ENCODE assay signal across 10 mouse cellular contexts in the genomic region with DNA sequence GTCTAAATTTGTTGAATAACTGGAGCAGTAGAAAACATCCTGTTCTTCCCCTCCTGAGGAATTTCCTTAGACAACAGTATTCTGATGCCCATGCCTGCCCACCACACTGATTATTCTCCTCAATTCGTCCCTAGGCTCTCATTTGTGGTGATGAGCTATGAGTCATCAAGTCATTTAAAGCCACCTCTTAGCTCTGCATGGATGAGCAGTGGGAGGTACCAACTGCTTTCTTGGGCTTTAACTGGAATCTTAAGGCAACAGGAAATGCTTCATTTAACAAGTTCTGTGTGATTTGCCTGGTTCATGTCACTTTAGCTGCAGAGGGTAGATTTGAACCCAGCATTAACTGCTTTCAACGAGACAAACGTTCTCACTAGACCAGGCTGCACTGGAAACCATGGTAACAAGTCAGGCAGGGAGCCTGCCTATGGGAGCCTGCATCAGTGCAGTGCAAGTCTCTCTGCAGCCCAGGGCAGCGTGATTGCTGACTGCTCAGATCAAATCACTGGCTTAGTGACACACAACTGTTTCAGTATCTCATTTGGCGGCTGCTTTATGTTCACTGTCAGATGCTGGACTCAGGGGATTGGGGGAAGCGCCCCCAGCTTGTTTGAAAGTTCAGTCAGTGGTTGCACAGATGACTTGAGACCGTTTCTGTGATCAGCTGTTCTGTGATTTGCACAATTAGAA.
A peak's percentile ranks its signal among the peaks of the same experiment; 100 is the strongest.
DNase-seq lines count a peak whose midpoint lies in the region; ATAC-seq and TF ChIP-seq lines count a peak whose summit lies in the region.
"Had no signal": no experiment of that assay in that cellular context is flagged by ENCODE, and none has a peak within 500 bp of the region (broad histone marks: within the 10 kb centered on the region; RNA-seq: fewer than 3 reads in every experiment).

No protein-coding gene starts in this region.

- 21% methylated on average over 7 of the region's 7 CpGs for WGBS in lung, postnatal 0 days
- 12% methylated on average over 7 of the region's 7 CpGs for WGBS in forebrain, embryonic 10.5 days
- WGBS in limb, embryonic 14.5 days = 10% methylated on average over 7 of the region's 7 CpGs

- H3K27ac ChIP-seq in lung, postnatal 0 days (ENCODE audit: low read length) = no peak overlapping the region
- H3K27ac ChIP-seq in forebrain, embryonic 10.5 days = 0 out of 2 replicates have a peak overlapping the region, but pooled peaks have one; percentile 21
- H3K27ac ChIP-seq in limb, embryonic 14.5 days (replicated peaks; ENCODE audit: low read depth, low read length) = no peak overlapping the region

- no peak for TF ChIP-seq EP300 in lung, postnatal 0 days (IDR thresholded peaks at IDR 0.05)

- no peaks in the 10 kb centered on the region for H3K9me3 ChIP-seq in lung, postnatal 0 days (ENCODE audit: low read length)
- 0 out of 2 replicates have a peak, but pooled peaks cover 3% of the 10 kb centered on the region for H3K9me3 ChIP-seq in forebrain, embryonic 10.5 days
- no peaks in the 10 kb centered on the region for H3K9me3 ChIP-seq in limb, embryonic 14.5 days (ENCODE audit: control insufficient read depth, low read length)

- no peaks in the 10 kb centered on the region for H3K27me3 ChIP-seq in lung, postnatal 0 days (replicated peaks; ENCODE audit: insufficient read depth, low read length)
- H3K27me3 ChIP-seq in forebrain, embryonic 10.5 days (ENCODE audit: poor library complexity, severe bottlenecking) = peaks cover 36% of the 10 kb centered on the region
- H3K27me3 ChIP-seq in limb, embryonic 14.5 days (ENCODE audit: control insufficient read depth, insufficient read depth, low read length) = no peaks in the 10 kb centered on the region

- peak; percentile 17; the same call in 1 of the 2 replicates for ATAC-seq in lung, postnatal 0 days
- ATAC-seq in limb, embryonic 14.5 days (ENCODE audit: low FRiP score, low read depth) = 0 out of 2 replicates have a peak, but pooled peaks have one; percentile 26

- H3K4me2 ChIP-seq in lung, postnatal 0 days (replicated peaks; ENCODE audit: low read depth, low read length) = no peak overlapping the region
- no peak overlapping the region for H3K4me2 ChIP-seq in limb, embryonic 14.5 days (replicated peaks; ENCODE audit: low read depth, low read length, severe bottlenecking)

- no peak overlapping the region for H3K4me3 ChIP-seq in lung, postnatal 0 days (ENCODE audit: low read depth, low read length)
- no peak overlapping the region for H3K4me3 ChIP-seq in forebrain, embryonic 10.5 days
- no peak overlapping the region for H3K4me3 ChIP-seq in limb, embryonic 14.5 days (replicated peaks; ENCODE audit: low read length)

- DNase-seq in lung, postnatal 0 days (ENCODE audit: low spot score) = no peak
- no peak for DNase-seq in lung, postnatal 25 days (ENCODE audit: low spot score)
- peak; percentile 23 for DNase-seq in forebrain, embryonic 10.5 days (ENCODE audit: extremely low spot score, low spot score)
- no peak for DNase-seq in limb, embryonic 14.5 days (ENCODE audit: low spot score)
- DNase-seq in retina, postnatal 7 days (ENCODE audit: low read depth, low spot score) = peak; percentile 25
- DNase-seq in thymus, postnatal 4 days = no peak
- DNase-seq in gastrocnemius, adult 18-20 months (ENCODE audit: low spot score) = no peak
- no peak for DNase-seq in ovary, adult 18-20 months (ENCODE audit: low spot score)
- DNase-seq: cerebellum, adult 8-10 months; heart, adult 18-20 months had no signal

- H3K9ac ChIP-seq in lung, postnatal 0 days (replicated peaks; ENCODE audit: low read depth) = no peak overlapping the region
- no peak overlapping the region for H3K9ac ChIP-seq in limb, embryonic 14.5 days (ENCODE audit: low read depth, low read length, severe bottlenecking)

- TF ChIP-seq POLR2A in limb, embryonic 14.5 days (IDR thresholded peaks at IDR 0.05; ENCODE audit: borderline replicate concordance, extremely low read depth, insufficient read depth, insufficient read length) = no peak

- no peaks in the 10 kb centered on the region for H3K36me3 ChIP-seq in lung, postnatal 0 days (ENCODE audit: insufficient read depth, low read length)
- H3K36me3 ChIP-seq in forebrain, embryonic 10.5 days (replicated peaks) = no peaks in the 10 kb centered on the region
- no peaks in the 10 kb centered on the region for H3K36me3 ChIP-seq in limb, embryonic 14.5 days (ENCODE audit: control insufficient read depth, insufficient read depth, low read length)

- TF ChIP-seq CTCF in lung, postnatal 0 days (IDR thresholded peaks at IDR 0.05) = no peak

- no peaks in the 10 kb centered on the region for H3K4me1 ChIP-seq in lung, postnatal 0 days (ENCODE audit: insufficient read depth, low read depth, low read length)
- peaks cover 27% of the 10 kb centered on the region for H3K4me1 ChIP-seq in forebrain, embryonic 10.5 days
- H3K4me1 ChIP-seq in limb, embryonic 14.5 days (ENCODE audit: control insufficient read depth, insufficient read depth, low read length) = no peaks in the 10 kb centered on the region

Comparison
In these comparisons a context has a peak if more than half of its experiments do, and no peak if none do; other contexts are left out.
1. DNase-seq: peak in forebrain, embryonic 10.5 days (single experiment) and retina, postnatal 7 days (single experiment); none in lung, postnatal 0 days (single experiment), lung, postnatal 25 days (single experiment), limb, embryonic 14.5 days (single experiment), thymus, postnatal 4 days (single experiment), gastrocnemius, adult 18-20 months (single experiment) and ovary, adult 18-20 months (single experiment).